Mouse (Mus musculus) ES-E14 (cell line): ENCODE data around the gene Gm42715.

Experiments
- CHD2 ChIP-seq: IDR thresholded peaks from 2 replicates; pipeline ENCODE4 v1.6.1; 2014; ENCODE audit warnings: mild to moderate bottlenecking, low read depth, low read length, inconsistent platforms
- HCFC1 ChIP-seq: IDR thresholded peaks from 2 replicates; pipeline ENCODE4 v1.6.1; 2012; ENCODE audit warnings: low read length, inconsistent platforms, borderline replicate concordance; ENCODE audit not compliant: insufficient read depth
- MAFK ChIP-seq: IDR thresholded peaks from 2 replicates; pipeline ENCODE4 v1.6.1; 2014; ENCODE audit warnings: mild to moderate bottlenecking, low read depth, low read length, inconsistent platforms; ENCODE audit not compliant: insufficient read depth
- ZC3H11A ChIP-seq: IDR thresholded peaks from 2 replicates; pipeline ENCODE4 v1.6.1; 2012; ENCODE audit warnings: low read depth, mild to moderate bottlenecking, inconsistent platforms, low read length, borderline replicate concordance
- ZNF384 ChIP-seq: IDR thresholded peaks from 2 replicates; pipeline ENCODE4 v1.6.1; 2012; ENCODE audit warnings: low read depth, low read length, inconsistent platforms

- TF ChIP-seq CHD2 (no peak), HCFC1 (no peak), ZC3H11A (no peak), MAFK (no peak), ZNF384 (no peak)
Observed at GRCm38 (mm10) chr7:127494648-127495047, 24.7 kb upstream of the Gm42715 start.
